Mouse (Mus musculus) heart, postnatal 0 days (tissue): Measurements from ENCODE around the gene BC034090. TPM values are rescaled to one million over a fixed set of nuclear protein-coding genes. Genes with fewer than 3 reads are reported as not detected.

ENCODE experiments used
- ATAC-seq: fragments of 200-750 bp; cut with Nextera tagmentation; 2 replicates; pipeline ENCODE4 v1.8.0; 2017; ENCODE audit warnings: low read depth, moderate number of reproducible peaks, moderate library complexity; ENCODE audit not compliant: insufficient read depth
- DNase-seq: peaks from one replicate; pipeline ENCODE4 v3.0.0-alpha.2; 2016; ENCODE audit warnings: low spot score
- H3K27ac ChIP-seq: fragments of 300-500 bp; sonication (generic); 2 replicates; pipeline ENCODE4 v1.5.1; 2014; ENCODE audit warnings: low read depth, mild to moderate bottlenecking
- H3K27me3 ChIP-seq: fragments of 300-500 bp; sonication (generic); 2 replicates; pipeline ENCODE4 v1.6.1; 2014; ENCODE audit warnings: low read length, mixed read lengths; ENCODE audit not compliant: control insufficient read depth, insufficient read depth
- H3K36me3 ChIP-seq: fragments of 300-500 bp; sonication (generic); replicated peaks from 2 replicates; pipeline ENCODE4 v1.6.1; 2014; ENCODE audit warnings: low read length, mixed read lengths; ENCODE audit not compliant: control insufficient read depth, insufficient read depth
- H3K4me1 ChIP-seq: fragments of 300-500 bp; sonication (generic); 2 replicates; pipeline ENCODE4 v1.6.1; 2014; ENCODE audit warnings: antibody characterized with exemption; ENCODE audit not compliant: control insufficient read depth, insufficient read depth
- H3K4me2 ChIP-seq: fragments of 300-500 bp; sonication (generic); 2 replicates; pipeline ENCODE4 v1.6.1; 2014; ENCODE audit warnings: low read depth, mild to moderate bottlenecking, low read length, moderate library complexity
- H3K4me3 ChIP-seq: fragments of 300-500 bp; sonication (generic); 2 replicates; pipeline ENCODE4 v1.5.1; 2014; ENCODE audit warnings: low read depth, low read length
- H3K9ac ChIP-seq: fragments of 300-500 bp; sonication (generic); replicated peaks from 2 replicates; pipeline ENCODE4 v1.6.1; 2014; ENCODE audit warnings: low read depth, low read length, mixed read lengths
- H3K9me3 ChIP-seq: fragments of 300-500 bp; sonication (generic); replicated peaks from 2 replicates; pipeline ENCODE4 v1.6.1; 2016; ENCODE audit warnings: low read length; ENCODE audit not compliant: control insufficient read depth
- CTCF ChIP-seq: IDR thresholded peaks from 2 replicates; pipeline ENCODE4 v1.5.1; 2016; ENCODE audit warnings: antibody characterized with exemption, control low read depth, low read depth
- EP300 ChIP-seq: IDR thresholded peaks from 2 replicates; pipeline ENCODE4 v1.6.1; 2016; ENCODE audit warnings: antibody characterized with exemption, low read depth
- WGBS: fragments of 180-500 bp; shearing (Covaris S2); extraction: QIAGEN DNeasy Blood & Tissue Kit; methylation state at CpG from one replicate; pipeline ENCODE4 v1.1.7; 2014; 5-methylcytosine and 5-hydroxymethylcytosine counted together
- polyA plus RNA-seq: library from polyadenylated mRNA; unstranded; fragments of >200 nt; fragmentation: Nextera tagmentation; extraction: Ambion mirVana; gene quantifications from 2 replicates; pipeline ENCODE4 v1.2.1, GENCODE M21; 2015
- total RNA-seq: library from RNA; depleted of rRNA; stranded (reverse); fragments of >200 nt; gene quantifications from 2 replicates; pipeline ENCODE4 v1.2.3, GENCODE M21; 2014; ENCODE audit warnings: low replicate concordance

The BC034090 gene
- total and polyA plus RNA-seq, 2 experiments from 2014 or later: 9.7 to 82.1 TPM

GRCm38 (mm10) chr1:155199522-155199921, 44.7 kb downstream of the BC034090 start:
- no peak overlapping the region for H3K4me3 ChIP-seq
- no peak overlapping the region for H3K27ac ChIP-seq
- H3K36me3 ChIP-seq: peaks cover 23% of the 10 kb centered on the region
- H3K4me2 ChIP-seq: no peak overlapping the region
- H3K9me3 ChIP-seq: no peaks in the 10 kb centered on the region
- 85% methylated on average over 6 of the region's 6 CpGs for WGBS
- H3K9ac ChIP-seq: no peak overlapping the region
- DNase-seq (no peak), ATAC-seq (no peak)
- no peaks in the 10 kb centered on the region for H3K27me3 ChIP-seq
- H3K4me1 ChIP-seq: peaks cover 18% of the 10 kb centered on the region
- TF ChIP-seq CTCF (no peak), EP300 (no peak)

- Histone ChIP-seq H3K4me2 (no peak overlapping the region), H3K9me3 (no peaks in the 10 kb centered on the region), H3K27ac (no peak overlapping the region), H3K27me3 (no peaks in the 10 kb centered on the region), H3K9ac (no peak overlapping the region), H3K4me1 (peaks cover 9% of the 10 kb centered on the region), H3K4me3 (no peak overlapping the region), H3K36me3 (peaks cover 33% of the 10 kb centered on the region)
- DNase-seq (no peak), ATAC-seq (no peak)
- TF ChIP-seq CTCF (no peak), EP300 (no peak)
- 78% methylated on average over 4 of the region's 4 CpGs for WGBS
Observed at GRCm38 (mm10) chr1:155196691-155197090, 47.6 kb downstream of the BC034090 start.

- 65% methylated on average over 15 of the region's 15 CpGs for WGBS
- Histone ChIP-seq H3K4me1 (peaks cover 3% of the 10 kb centered on the region; the same call in 1 of the 2 replicates), H3K4me2 (no peak overlapping the region), H3K27me3 (no peaks in the 10 kb centered on the region), H3K36me3 (peaks cover 58% of the 10 kb centered on the region), H3K4me3 (no peak overlapping the region), H3K27ac (no peak overlapping the region), H3K9me3 (no peaks in the 10 kb centered on the region), H3K9ac (no peak overlapping the region)
- TF ChIP-seq CTCF (no peak), EP300 (no peak)
- DNase-seq (no peak), ATAC-seq (no peak)
Observed at GRCm38 (mm10) chr1:155192805-155193368, 51.4 kb downstream of the BC034090 start.

- 49% methylated on average over 2 of the region's 2 CpGs for WGBS
- no peak overlapping the region for H3K4me2 ChIP-seq
- no peaks in the 10 kb centered on the region for H3K9me3 ChIP-seq
- no peak for DNase-seq
- peaks cover 3% of the 10 kb centered on the region; the same call in 1 of the 2 replicates for H3K4me1 ChIP-seq
- peaks cover 65% of the 10 kb centered on the region for H3K36me3 ChIP-seq
- no peak for ATAC-seq
- H3K4me3 ChIP-seq: no peak overlapping the region
- H3K27me3 ChIP-seq: no peaks in the 10 kb centered on the region
- no peak overlapping the region for H3K27ac ChIP-seq
- TF ChIP-seq CTCF: no peak
- no peak overlapping the region for H3K9ac ChIP-seq
Observed at GRCm38 (mm10) chr1:155191671-155192070, 52.6 kb downstream of the BC034090 start.

- no peak overlapping the region for H3K27ac ChIP-seq
- H3K4me1 ChIP-seq: peaks cover 3% of the 10 kb centered on the region; the same call in 1 of the 2 replicates
- no peaks in the 10 kb centered on the region for H3K9me3 ChIP-seq
- 63% methylated on average over 8 of the region's 8 CpGs for WGBS
- TF ChIP-seq EP300 (no peak), CTCF (no peak)
- H3K9ac ChIP-seq: no peak overlapping the region
- ATAC-seq (no peak; the same call in 1 of the 2 replicates), DNase-seq (no peak)
- no peaks in the 10 kb centered on the region for H3K27me3 ChIP-seq
- no peak overlapping the region for H3K4me3 ChIP-seq
- H3K36me3 ChIP-seq: peaks cover 69% of the 10 kb centered on the region
- H3K4me2 ChIP-seq: no peak overlapping the region
Observed at GRCm38 (mm10) chr1:155191219-155191618, 53.0 kb downstream of the BC034090 start.

GRCm38 (mm10) chr1:155188656-155189055, 55.6 kb downstream of the BC034090 start:
- TF ChIP-seq CTCF (no peak), EP300 (no peak)
- Histone ChIP-seq H3K9ac (no peak overlapping the region), H3K27me3 (no peaks in the 10 kb centered on the region), H3K9me3 (no peaks in the 10 kb centered on the region), H3K36me3 (peaks cover 59% of the 10 kb centered on the region), H3K4me1 (peaks cover 3% of the 10 kb centered on the region; the same call in 1 of the 2 replicates), H3K4me3 (no peak overlapping the region), H3K4me2 (no peak overlapping the region), H3K27ac (no peak overlapping the region)
- WGBS: 92% methylated on average over 4 of the region's 4 CpGs
- DNase-seq (no peak), ATAC-seq (no peak)
